Mouse (Mus musculus) lung, embryonic 16.5 days (tissue): ENCODE data around the gene Mcm3ap. TPM values are rescaled to one million over a fixed set of nuclear protein-coding genes. Genes with fewer than 3 reads are reported as not detected.

ENCODE experiments used
- ATAC-seq: fragments of 200-750 bp; cut with Nextera tagmentation; 2 replicates; pipeline ENCODE4 v1.8.0; 2017; ENCODE audit warnings: low read depth, mild to moderate bottlenecking, moderate library complexity
- H3K27ac ChIP-seq: fragments of 300-500 bp; sonication (generic); 2 replicates; pipeline ENCODE4 v1.5.1; 2014; ENCODE audit warnings: mild to moderate bottlenecking, control low read depth, low read length
- H3K27me3 ChIP-seq: fragments of 300-500 bp; sonication (generic); 2 replicates; pipeline ENCODE4 v1.6.1; 2014; ENCODE audit warnings: low read depth, low read length, mixed read lengths; ENCODE audit not compliant: control insufficient read depth, insufficient read depth
- H3K36me3 ChIP-seq: fragments of 300-500 bp; sonication (generic); 2 replicates; pipeline ENCODE4 v1.6.1; 2014; ENCODE audit warnings: low read length; ENCODE audit not compliant: control insufficient read depth, insufficient read depth
- H3K4me1 ChIP-seq: fragments of 300-500 bp; sonication (generic); replicated peaks from 2 replicates; pipeline ENCODE4 v1.6.1; 2014; ENCODE audit warnings: low read length, mixed read lengths; ENCODE audit not compliant: control insufficient read depth, insufficient read depth
- H3K4me2 ChIP-seq: fragments of 300-500 bp; sonication (generic); 2 replicates; pipeline ENCODE4 v1.6.1; 2014; ENCODE audit warnings: low read depth, low read length, control low read depth
- H3K4me3 ChIP-seq: fragments of 300-500 bp; sonication (generic); 2 replicates; pipeline ENCODE4 v1.5.1; 2014; ENCODE audit warnings: mild to moderate bottlenecking, low read length, control low read depth
- H3K9ac ChIP-seq: fragments of 300-500 bp; sonication (generic); 2 replicates; pipeline ENCODE4 v1.6.1; 2014; ENCODE audit warnings: low read length, control low read depth
- H3K9me3 ChIP-seq: fragments of 300-500 bp; sonication (generic); 2 replicates; pipeline ENCODE4 v1.6.1; 2016; ENCODE audit warnings: low read length; ENCODE audit not compliant: control insufficient read depth
- WGBS: fragments of 180-500 bp; shearing (Covaris S2); extraction: QIAGEN DNeasy Blood & Tissue Kit; methylation state at CpG from one replicate; pipeline ENCODE4 v1.1.7; 2014; 5-methylcytosine and 5-hydroxymethylcytosine counted together
- polyA plus RNA-seq: library from polyadenylated mRNA; unstranded; fragments of >200 nt; fragmentation: Nextera tagmentation; extraction: Ambion mirVana; gene quantifications from 2 replicates; pipeline ENCODE4 v1.2.1, GENCODE M21; 2015

Gene Mcm3ap
- polyA plus RNA-seq, 1 experiment from 2014 or later, result 56.4 TPM

GRCm38 (mm10) chr10:76447406-76448229, 21.1 kb upstream of the Mcm3ap start:
- WGBS, result 54% methylated on average over 15 of the region's 15 CpGs
- Histone ChIP-seq H3K27ac (peak overlapping the region; percentile 86), H3K27me3 (no peaks in the 10 kb centered on the region)

GRCm38 (mm10) chr10:76448851-76449250, 19.9 kb upstream of the Mcm3ap start, which contains the start of gene 2610028H24Rik:
Gene 2610028H24Rik, plus strand, starts transcription at chr10:76449081.
- ATAC-seq, result no peak
- H3K9ac ChIP-seq, result 0 out of 2 replicates have a peak within 1 kb of the TSS, but pooled peaks have one; percentile 5
- no peak within 1 kb of the TSS for H3K4me2 ChIP-seq
- no peak within 1 kb of the TSS for H3K4me3 ChIP-seq
- H3K36me3 ChIP-seq, result no peaks in the 10 kb centered on the region
- peak within 1 kb of the TSS; percentile 83 for H3K27ac ChIP-seq
- WGBS, result 45% methylated on average over 5 of the region's 5 CpGs
- no peaks in the 10 kb centered on the region for H3K27me3 ChIP-seq
- H3K4me1 ChIP-seq, result peaks cover 11% of the 10 kb centered on the region
- no peaks in the 10 kb centered on the region for H3K9me3 ChIP-seq

More at GRCm38 (mm10) chr10:76447406-76448229, 21.1 kb upstream of the Mcm3ap start:
- Histone ChIP-seq H3K9me3 (no peaks in the 10 kb centered on the region), H3K4me2 (no peak overlapping the region), H3K4me1 (peaks cover 17% of the 10 kb centered on the region), H3K4me3 (no peak overlapping the region), H3K36me3 (no peaks in the 10 kb centered on the region), H3K9ac (no peak overlapping the region)
- peak; percentile 56; the same call in 1 of the 2 replicates for ATAC-seq

GRCm38 (mm10) chr10:76455289-76455688, 13.4 kb upstream of the Mcm3ap start:
- H3K4me2 ChIP-seq, result no peak overlapping the region
- H3K4me1 ChIP-seq, result no peaks in the 10 kb centered on the region
- H3K9me3 ChIP-seq, result peaks cover 7% of the 10 kb centered on the region
- no peaks in the 10 kb centered on the region for H3K36me3 ChIP-seq
- H3K4me3 ChIP-seq, result no peak overlapping the region
- no peak for ATAC-seq
- H3K27ac ChIP-seq, result no peak overlapping the region
- H3K27me3 ChIP-seq, result no peaks in the 10 kb centered on the region
- H3K9ac ChIP-seq, result no peak overlapping the region
- 37% methylated on average over 5 of the region's 5 CpGs for WGBS

- WGBS, result 86% methylated on average over 1 of the region's 1 CpGs
- H3K9ac ChIP-seq, result no peak overlapping the region
- no peak overlapping the region for H3K27ac ChIP-seq
- no peaks in the 10 kb centered on the region for H3K36me3 ChIP-seq
- no peak overlapping the region for H3K4me2 ChIP-seq
- no peaks in the 10 kb centered on the region for H3K4me1 ChIP-seq
- no peak overlapping the region for H3K4me3 ChIP-seq
- H3K9me3 ChIP-seq, result peaks cover 7% of the 10 kb centered on the region
- no peaks in the 10 kb centered on the region for H3K27me3 ChIP-seq
- no peak for ATAC-seq
Observed at GRCm38 (mm10) chr10:76461255-76461654, 7.5 kb upstream of the Mcm3ap start.

- ATAC-seq, result no peak
- no peaks in the 10 kb centered on the region for H3K36me3 ChIP-seq
- H3K9ac ChIP-seq, result no peak overlapping the region
- H3K4me2 ChIP-seq, result no peak overlapping the region
- H3K27ac ChIP-seq, result no peak overlapping the region
- H3K9me3 ChIP-seq, result peaks cover 7% of the 10 kb centered on the region
- no peaks in the 10 kb centered on the region for H3K27me3 ChIP-seq
- H3K4me3 ChIP-seq, result no peak overlapping the region
- no peaks in the 10 kb centered on the region for H3K4me1 ChIP-seq
- 84% methylated on average over 7 of the region's 7 CpGs for WGBS
Observed at GRCm38 (mm10) chr10:76462312-76462711, 6.4 kb upstream of the Mcm3ap start.

GRCm38 (mm10) chr10:76462721-76463120, 6.0 kb upstream of the Mcm3ap start:
- H3K9ac ChIP-seq, result no peak overlapping the region
- no peak overlapping the region for H3K4me2 ChIP-seq
- no peak overlapping the region for H3K27ac ChIP-seq
- peaks cover 7% of the 10 kb centered on the region for H3K9me3 ChIP-seq
- no peak overlapping the region for H3K4me3 ChIP-seq
- no peaks in the 10 kb centered on the region for H3K27me3 ChIP-seq
- no peaks in the 10 kb centered on the region for H3K36me3 ChIP-seq
- 0 out of 2 replicates have a peak, but pooled peaks cover 1% of the 10 kb centered on the region for H3K4me1 ChIP-seq
- no peak for ATAC-seq
- 85% methylated on average over 6 of the region's 6 CpGs for WGBS

- H3K36me3 ChIP-seq, result peaks cover 39% of the 10 kb centered on the region
- WGBS, result 88% methylated on average over 5 of the region's 5 CpGs
- H3K4me1 ChIP-seq, result 0 out of 2 replicates have a peak, but pooled peaks cover 4% of the 10 kb centered on the region
Observed at GRCm38 (mm10) chr10:76473759-76474158, 5.0 kb downstream of the Mcm3ap start.

GRCm38 (mm10) chr10:76480851-76481250, 12.1 kb downstream of the Mcm3ap start:
- Histone ChIP-seq H3K9ac (no peak overlapping the region), H3K4me2 (no peak overlapping the region), H3K4me1 (no peaks in the 10 kb centered on the region), H3K36me3 (peaks cover 60% of the 10 kb centered on the region), H3K9me3 (no peaks in the 10 kb centered on the region), H3K27ac (no peak overlapping the region), H3K4me3 (no peak overlapping the region), H3K27me3 (no peaks in the 10 kb centered on the region)
- 86% methylated on average over 11 of the region's 13 CpGs for WGBS
- ATAC-seq, result no peak

More at GRCm38 (mm10) chr10:76473759-76474158, 5.0 kb downstream of the Mcm3ap start:
- Histone ChIP-seq H3K4me3 (no peak overlapping the region), H3K9ac (no peak overlapping the region), H3K27me3 (no peaks in the 10 kb centered on the region), H3K4me2 (no peak overlapping the region), H3K9me3 (no peaks in the 10 kb centered on the region), H3K27ac (no peak overlapping the region)
- no peak for ATAC-seq

- no peak overlapping the region for H3K27ac ChIP-seq
- 79% methylated on average over 6 of the region's 6 CpGs for WGBS
Observed at GRCm38 (mm10) chr10:76481480-76481879, 12.8 kb downstream of the Mcm3ap start.

More at GRCm38 (mm10) chr10:76481480-76481879, 12.8 kb downstream of the Mcm3ap start:
- H3K4me1 ChIP-seq, result no peaks in the 10 kb centered on the region
- peaks cover 60% of the 10 kb centered on the region for H3K36me3 ChIP-seq
- no peak overlapping the region for H3K4me3 ChIP-seq
- ATAC-seq, result no peak
- H3K9ac ChIP-seq, result no peak overlapping the region
- H3K9me3 ChIP-seq, result no peaks in the 10 kb centered on the region
- no peaks in the 10 kb centered on the region for H3K27me3 ChIP-seq
- no peak overlapping the region for H3K4me2 ChIP-seq
